Mouse (Mus musculus): ENCODE measurements around the gene Nuak2. TPM values are rescaled to one million over a fixed set of nuclear protein-coding genes. Genes with fewer than 3 reads are reported as not detected.

Gene Nuak2
- polyA plus RNA-seq, 1 experiment, result 1.1 TPM

DNA sequence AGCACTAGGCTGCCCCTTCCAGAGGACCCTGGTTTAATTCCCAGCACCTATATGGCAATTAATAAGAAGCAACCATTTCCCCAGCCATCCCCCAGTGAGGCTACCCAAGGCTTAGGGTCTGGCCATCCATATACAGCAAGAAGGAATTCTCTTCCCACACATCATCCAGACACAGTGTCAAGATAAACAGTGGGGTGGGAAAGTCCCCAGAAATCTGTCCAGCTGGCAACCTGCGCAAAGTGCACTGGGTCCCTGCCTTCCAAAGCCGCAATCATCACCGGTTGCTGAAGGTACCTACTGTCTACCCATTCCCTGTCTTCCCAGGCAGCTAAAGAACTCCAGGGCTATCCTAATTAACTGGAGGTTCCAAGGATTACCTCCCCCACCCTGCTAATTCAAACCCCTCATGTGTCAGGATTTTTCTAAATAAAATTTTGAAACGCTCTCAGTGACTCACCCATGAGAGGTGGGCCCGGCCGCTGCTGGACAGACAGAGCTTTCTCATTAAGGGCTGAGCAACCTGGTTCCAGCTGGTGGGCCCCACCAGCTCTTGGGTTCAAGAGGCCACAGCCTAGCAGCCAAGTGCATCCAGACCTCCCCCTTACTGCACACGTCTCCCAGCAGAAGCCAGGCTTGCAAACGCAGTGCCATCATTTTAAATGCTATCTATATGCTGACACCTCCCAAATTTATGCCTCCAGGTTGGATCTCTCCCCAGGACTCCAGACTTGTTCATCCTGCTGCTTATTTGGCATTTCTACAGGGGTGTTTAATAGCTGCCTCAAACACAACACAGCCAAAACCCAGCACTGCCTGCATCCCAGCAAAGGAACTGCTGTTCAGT is 60.5 kb downstream of the Nuak2 start:
- Histone ChIP-seq H3K27ac (ENCODE audit: insufficient read depth, low read length) (0 out of 2 replicates have a peak overlapping the region, but pooled peaks have one; percentile 27), H3K4me1 (ENCODE audit: control insufficient read depth, insufficient read depth, low read length) (peaks cover 19% of the 10 kb centered on the region), H3K4me3 (ENCODE audit: insufficient read depth, low read length) (no peak overlapping the region)
- TF ChIP-seq POLR2A (IDR thresholded peaks at IDR 0.05; ENCODE audit: extremely low read depth, insufficient read depth, low read length) (no peak), CTCF (IDR thresholded peaks at IDR 0.05; ENCODE audit: extremely low read depth, insufficient read depth, low read length) (no peak)

GRCm38 (mm10) chr1:132377055-132377365 is 61.1 kb downstream of the Nuak2 start:
- H3K4me1 ChIP-seq (ENCODE audit: control insufficient read depth, insufficient read depth, low read length), result peaks cover 19% of the 10 kb centered on the region
- TF ChIP-seq CTCF (IDR thresholded peaks at IDR 0.05; ENCODE audit: extremely low read depth, insufficient read depth, low read length) (no peak), POLR2A (IDR thresholded peaks at IDR 0.05; ENCODE audit: extremely low read depth, insufficient read depth, low read length) (no peak)
- 0 out of 2 replicates have a peak overlapping the region, but pooled peaks have one; percentile 27 for H3K27ac ChIP-seq (ENCODE audit: insufficient read depth, low read length)

GRCm38 (mm10) chr1:132377811-132378210 is 61.9 kb downstream of the Nuak2 start:
- H3K4me1 ChIP-seq (ENCODE audit: control insufficient read depth, insufficient read depth, low read length), result peaks cover 19% of the 10 kb centered on the region
- H3K4me3 ChIP-seq (ENCODE audit: insufficient read depth, low read length), result no peak overlapping the region
- no peak overlapping the region for H3K27ac ChIP-seq (ENCODE audit: insufficient read depth, low read length)
- TF ChIP-seq CTCF (IDR thresholded peaks at IDR 0.05; ENCODE audit: extremely low read depth, insufficient read depth, low read length), result no peak
- TF ChIP-seq POLR2A (IDR thresholded peaks at IDR 0.05; ENCODE audit: extremely low read depth, insufficient read depth, low read length), result no peak

More at GRCm38 (mm10) chr1:132377055-132377365, 61.1 kb downstream of the Nuak2 start:
- H3K4me3 ChIP-seq (ENCODE audit: insufficient read depth, low read length), result no peak overlapping the region

DNA sequence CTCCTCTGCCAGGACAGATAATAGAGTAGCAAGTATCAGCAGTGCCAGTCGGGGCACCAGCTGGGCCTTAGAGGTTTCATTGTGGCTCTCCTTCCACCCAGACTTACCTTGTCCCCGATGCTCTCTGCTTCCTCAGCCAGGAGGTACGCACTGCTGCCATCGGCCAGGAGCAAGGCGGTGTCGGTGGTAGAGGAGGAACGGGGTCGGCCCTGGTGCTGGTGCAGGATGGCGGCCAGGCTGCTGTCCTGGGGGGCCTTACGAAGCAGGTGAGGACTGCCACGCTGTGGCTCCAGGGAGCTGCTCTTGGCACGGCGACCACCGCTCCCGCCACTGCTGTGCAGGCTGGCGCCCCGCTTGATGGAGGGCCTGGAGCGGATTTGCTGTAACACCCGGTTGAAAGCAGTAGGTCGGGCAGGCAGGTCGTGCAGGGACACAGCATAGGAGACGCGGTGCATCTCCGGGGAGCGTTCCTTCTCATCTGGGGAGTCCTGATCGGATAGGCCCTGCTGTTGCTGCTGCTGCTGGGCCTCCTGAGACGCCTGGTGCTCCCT is 64.7 kb downstream of the Nuak2 start:
- no peak overlapping the region for H3K27ac ChIP-seq (ENCODE audit: insufficient read depth, low read length)
- TF ChIP-seq POLR2A (IDR thresholded peaks at IDR 0.05; ENCODE audit: extremely low read depth, insufficient read depth, low read length), result no peak
- no peak for TF ChIP-seq CTCF (IDR thresholded peaks at IDR 0.05; ENCODE audit: extremely low read depth, insufficient read depth, low read length)
- peaks cover 17% of the 10 kb centered on the region for H3K4me1 ChIP-seq (ENCODE audit: control insufficient read depth, insufficient read depth, low read length)
- no peak overlapping the region for H3K4me3 ChIP-seq (ENCODE audit: insufficient read depth, low read length)

- TF ChIP-seq CTCF (IDR thresholded peaks at IDR 0.05; ENCODE audit: extremely low read depth, insufficient read depth, low read length) (no peak), POLR2A (IDR thresholded peaks at IDR 0.05; ENCODE audit: extremely low read depth, insufficient read depth, low read length) (no peak)
- Histone ChIP-seq H3K4me3 (ENCODE audit: insufficient read depth, low read length) (no peak overlapping the region), H3K27ac (ENCODE audit: insufficient read depth, low read length) (no peak overlapping the region), H3K4me1 (ENCODE audit: control insufficient read depth, insufficient read depth, low read length) (peaks cover 21% of the 10 kb centered on the region)
These were observed 66.0 kb downstream of the Nuak2 start for GRCm38 (mm10) chr1:132381929-132382328.

Other genes starting within 250 kb of the Nuak2 start
- 73.5 and 84.7 TPM in 2 replicates for gene Mfsd4a, start 248.1 kb upstream of the Nuak2 start, polyA plus RNA-seq (2012; rRNA removed)
- gene Cdk18, start 176.4 kb upstream of the Nuak2 start, polyA plus RNA-seq (2012; rRNA removed), result 24.9 and 30.0 TPM in 2 replicates
- gene Lemd1, start 124.7 kb upstream of the Nuak2 start, polyA plus RNA-seq (2012; rRNA removed), result 7.5 and 10.7 TPM in 2 replicates
- gene AC124108.1, start 124.7 kb upstream of the Nuak2 start, polyA plus RNA-seq (2012; rRNA removed), result 6.2 and 7.7 TPM in 2 replicates
- gene Gm10188, start 86.4 kb upstream of the Nuak2 start, polyA plus RNA-seq (2012; rRNA removed), result not detected in 2 replicates
- gene Klhdc8a, start 17.5 kb upstream of the Nuak2 start, polyA plus RNA-seq (2012; rRNA removed), result 8.7 and 9.4 TPM in 2 replicates
- gene Tmcc2, start 75.2 kb downstream of the Nuak2 start, polyA plus RNA-seq (2012; rRNA removed), result 124 and 135 TPM in 2 replicates
- gene Dstyk, start 101.4 kb downstream of the Nuak2 start, polyA plus RNA-seq (2012; rRNA removed), result 24.0 TPM in 2 replicates
- 53.8 and 54.1 TPM in 2 replicates for gene Rbbp5, start 161.2 kb downstream of the Nuak2 start, polyA plus RNA-seq (2012; rRNA removed)
- 5.4 and 5.8 TPM in 2 replicates for gene Tmem81, start 190.1 kb downstream of the Nuak2 start, polyA plus RNA-seq (2012; rRNA removed)
- gene Cntn2, start 227.1 kb downstream of the Nuak2 start, polyA plus RNA-seq (2012; rRNA removed), result 51.9 and 55.8 TPM in 2 replicates

Measured in cortical plate, adult 2 months (tissue).